Mouse (Mus musculus) ovary, postnatal 10 days (tissue): ENCODE measurements at regions not wholly inside any gene's neighbourhood (a gene's known extent, or its start where the extent isn't known, plus 50 kb on each side); places are given as distances from the start of the nearest gene placed in this dataset.

Experiments
- DNase-seq: peaks from one replicate; pipeline ENCODE4 v3.0.0; 2022; ENCODE audit warnings: low spot score

- DNase-seq, result no peak
These were observed 54.9 kb upstream of the Chst1 start for GRCm38 (mm10) chr2:92544364-92545151.

DNA sequence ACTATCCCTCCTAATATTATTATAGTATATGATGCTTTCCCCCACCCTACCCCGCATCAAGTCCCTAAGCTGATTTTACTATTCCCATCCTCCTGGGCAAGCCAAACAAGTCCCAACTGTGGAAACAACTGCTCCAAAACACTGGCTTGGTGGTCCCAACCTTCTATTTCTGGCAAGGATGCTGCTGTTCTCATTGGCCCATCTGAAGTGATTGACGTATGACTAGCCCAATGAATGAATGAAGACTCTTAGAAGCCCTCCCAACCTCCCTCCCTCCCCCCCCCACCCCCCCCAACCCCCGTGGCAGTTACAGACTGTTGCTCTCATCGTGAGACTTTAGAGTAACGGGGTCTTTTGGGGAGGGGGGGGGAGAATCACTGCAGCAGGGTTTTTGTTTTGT, 58.7 kb upstream of the Chst1 start:
- DNase-seq, result no peak

GRCm38 (mm10) chr2:92531996-92532395, 67.5 kb upstream of the Chst1 start:
- DNase-seq, result no peak

DNA sequence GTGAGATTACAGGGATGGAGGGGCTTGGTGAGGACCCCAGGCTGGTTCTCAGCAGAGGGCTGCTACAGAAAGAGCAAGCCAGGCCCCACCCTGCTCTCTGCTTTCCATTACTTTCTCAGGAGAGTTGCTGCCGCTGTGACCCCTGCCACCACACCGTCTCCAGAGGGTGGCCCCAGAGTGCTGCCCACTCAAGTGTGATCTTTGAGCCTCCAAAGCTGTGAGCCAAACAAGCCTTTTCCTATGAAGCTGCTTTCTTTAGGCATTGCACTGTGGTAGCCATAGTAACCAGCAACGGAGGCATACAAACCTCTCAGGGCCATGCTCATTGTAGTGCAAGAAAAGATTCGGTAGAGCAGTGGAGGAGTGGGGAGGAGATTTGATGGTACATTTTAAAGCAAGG, 68.8 kb upstream of the Chst1 start:
- no peak for DNase-seq

DNA sequence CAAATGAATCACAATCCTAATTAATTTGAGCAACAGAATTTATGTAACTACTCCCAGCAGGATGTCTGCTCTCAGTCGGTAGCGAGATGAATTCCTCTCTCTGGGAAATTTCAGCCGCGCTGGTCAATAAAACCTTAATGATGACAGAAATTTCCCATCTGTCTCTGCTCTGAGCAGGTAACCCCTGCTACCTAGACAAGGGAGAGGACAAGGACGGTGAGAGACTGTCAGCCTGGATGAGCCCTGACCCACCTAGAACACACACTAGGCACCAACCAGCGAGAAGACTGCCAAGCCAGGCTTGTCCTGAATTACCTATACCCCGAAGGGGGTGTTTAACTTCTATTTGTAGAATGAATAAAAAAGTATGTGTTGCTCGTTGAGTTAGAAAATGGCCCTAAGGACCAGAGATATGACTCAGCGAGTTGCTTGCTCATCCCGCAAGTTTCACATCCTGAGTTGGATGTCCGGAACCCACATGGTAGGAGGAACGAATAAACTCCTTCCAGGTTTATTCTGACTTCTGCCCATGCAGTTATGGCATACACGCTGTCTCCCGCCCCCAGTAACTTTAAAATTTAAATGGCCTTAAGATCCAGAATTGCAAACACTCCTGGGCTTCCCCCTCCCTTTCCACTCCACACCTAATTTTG, 69.5 kb upstream of the Slc35c1 start:
- DNase-seq, result no peak

- DNase-seq, result peak; percentile 25
These were observed 68.8 kb upstream of the Slc35c1 start for GRCm38 (mm10) chr2:92529071-92529641.

GRCm38 (mm10) chr2:92528119-92528830, 67.9 kb upstream of the Slc35c1 start:
- DNase-seq, result no peak

- no peak for DNase-seq
These were observed 66.5 kb upstream of the Slc35c1 start for GRCm38 (mm10) chr2:92526676-92527395.

DNA sequence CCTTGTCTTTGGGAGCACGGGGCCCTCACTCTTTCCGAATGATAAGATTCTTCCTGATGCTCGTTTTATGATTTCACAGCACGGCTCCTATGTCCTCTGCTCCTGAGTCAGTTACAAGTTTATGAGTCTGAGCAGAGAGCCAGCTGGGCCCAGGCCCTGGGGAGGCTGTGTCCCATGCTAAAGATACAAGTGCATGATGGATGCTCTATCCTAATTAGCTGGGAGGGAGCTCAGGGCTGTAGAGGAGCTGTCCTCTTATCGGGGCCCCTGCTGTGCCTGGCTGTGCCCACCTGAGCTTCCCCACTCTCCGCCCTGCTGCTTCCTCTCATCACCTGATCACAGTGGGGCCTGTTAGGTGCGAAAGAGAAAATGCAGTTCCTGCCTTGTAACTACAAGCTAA, 65.3 kb upstream of the Slc35c1 start:
- no peak for DNase-seq

DNA sequence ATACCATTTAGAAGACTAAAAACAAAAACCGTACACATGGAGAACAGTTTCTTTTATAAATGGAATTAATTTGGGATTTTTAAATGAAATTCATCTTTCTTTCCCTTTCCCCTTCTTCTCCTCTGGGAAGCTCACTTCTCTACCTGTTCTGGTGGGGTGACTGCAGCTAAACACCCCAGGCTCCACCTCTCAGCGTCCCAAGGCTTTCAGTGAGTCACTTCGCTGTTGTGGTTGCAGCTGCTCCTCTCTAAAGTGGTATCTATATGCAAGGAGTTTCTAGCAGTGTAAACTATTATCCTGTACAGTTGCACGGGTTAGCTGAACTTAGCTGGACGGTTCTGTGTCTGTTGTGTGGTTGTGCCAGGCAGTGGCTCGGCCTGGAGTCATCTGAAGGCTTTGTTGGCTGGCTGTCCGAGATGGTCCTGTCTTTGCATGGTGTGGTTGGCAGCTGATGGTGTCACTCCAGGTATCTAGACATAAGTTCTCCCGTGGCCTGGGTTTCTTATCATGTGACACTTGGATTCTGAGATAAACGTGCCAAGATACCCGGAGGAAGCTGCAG, 64.8 kb upstream of the Slc35c1 start:
- DNase-seq, result no peak

- no peak for DNase-seq
These were observed 64.1 kb upstream of the Slc35c1 start for GRCm38 (mm10) chr2:92524346-92524905.

- DNase-seq, result no peak
These were observed 63.1 kb upstream of the Slc35c1 start for GRCm38 (mm10) chr2:92523321-92523895.

DNA sequence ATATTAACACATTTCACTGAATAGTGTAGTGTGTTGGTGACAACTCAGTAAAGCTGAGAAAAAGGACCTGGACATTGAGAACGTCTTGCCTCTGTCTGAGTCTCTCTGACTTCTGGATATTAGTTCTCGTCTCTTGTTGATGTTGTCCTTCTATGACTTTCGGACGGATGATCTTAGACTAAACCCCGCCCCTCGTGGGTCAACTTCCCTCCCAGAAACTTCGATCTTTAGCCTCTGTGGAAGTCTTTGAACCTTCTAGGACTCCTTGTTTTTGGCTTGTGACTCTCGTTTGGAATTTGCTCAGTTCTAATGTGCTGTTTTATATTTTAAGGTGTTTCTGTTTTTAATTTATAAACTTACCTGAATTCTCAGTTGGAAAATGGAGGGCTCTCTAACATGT, 61.2 kb upstream of the Slc35c1 start:
- no peak for DNase-seq

DNA sequence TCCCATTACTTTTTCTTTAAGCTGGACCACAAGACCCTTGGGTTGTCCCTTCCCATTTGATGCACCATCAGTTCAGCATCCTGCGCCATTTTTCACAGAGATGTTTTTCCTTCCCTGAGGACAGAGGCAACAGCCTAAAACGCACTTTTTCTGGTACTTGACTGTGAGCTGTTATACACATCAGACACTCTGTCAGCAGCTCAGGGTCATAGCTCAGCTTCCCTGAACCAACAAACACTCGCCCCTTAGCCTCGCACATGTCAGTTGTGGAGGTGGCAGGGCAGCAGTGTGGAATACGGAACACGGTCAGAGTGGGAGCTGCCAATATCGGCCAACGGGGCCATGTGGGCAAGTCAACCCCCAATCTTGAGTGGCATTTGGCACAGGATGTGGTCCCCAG, 59.1 kb upstream of the Slc35c1 start:
- DNase-seq, result no peak

- no peak for DNase-seq
These were observed 58.6 kb upstream of the Slc35c1 start for GRCm38 (mm10) chr2:92518891-92519290.

GRCm38 (mm10) chr2:92514961-92515360, 54.6 kb upstream of the Slc35c1 start:
- DNase-seq, result no peak

GRCm38 (mm10) chr2:92511771-92512744, 51.7 kb upstream of the Slc35c1 start:
- DNase-seq, result no peak
